Mouse (Mus musculus): ENCODE results near the gene Acox3. TPM values are rescaled to one million over a fixed set of nuclear protein-coding genes. Genes with fewer than 3 reads are reported as not detected.

Acox3 gene
- total RNA-seq, 1 experiment = 7.2 TPM

DNA sequence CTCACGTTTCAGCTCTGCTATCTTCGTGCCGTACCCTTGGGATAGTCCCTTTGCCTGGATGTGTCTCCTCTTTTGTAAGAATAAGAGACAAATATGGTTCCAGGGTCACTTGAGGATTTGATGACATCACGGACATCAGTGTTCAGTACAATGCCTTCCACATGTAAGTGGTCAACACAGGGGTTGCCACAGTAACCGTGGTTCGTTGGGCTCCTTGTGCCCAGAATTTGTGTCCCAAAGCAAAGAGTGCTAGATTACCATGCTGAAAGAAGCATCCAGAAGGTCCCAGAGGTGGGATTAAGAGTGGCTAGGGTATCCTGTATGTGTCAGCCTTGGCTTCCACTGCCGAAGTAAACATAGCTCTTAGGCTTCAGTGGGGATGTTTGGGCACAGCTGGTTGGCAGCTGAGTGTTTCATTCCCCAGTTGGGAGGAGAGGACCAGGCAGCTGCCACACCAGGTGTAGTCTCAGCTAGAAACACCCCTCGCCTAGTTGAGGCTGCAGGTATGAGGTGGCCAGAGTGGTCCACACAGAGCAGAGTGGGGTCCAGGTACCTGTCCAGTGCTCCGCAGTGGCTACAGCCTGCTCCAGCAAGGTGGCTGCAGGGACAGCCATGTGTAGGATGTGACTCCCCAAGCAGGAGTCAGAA, 60.7 kb downstream of the Acox3 start:
- in situ Hi-C loops (cut with MboI; ENCODE audit: low sequenced_read_pairs in 2 of 2, unreplicated experiment in 2 of 2) = no loop called here
- DNase-seq (ENCODE audit: low read depth, low spot score) = no peak
- no peak overlapping the region for H3K4me3 ChIP-seq (ENCODE audit: insufficient read depth in 1 of 2, low read depth in 1 of 2, low read length in 2 of 2, poor library complexity in 1 of 2, severe bottlenecking in 1 of 2)

DNA sequence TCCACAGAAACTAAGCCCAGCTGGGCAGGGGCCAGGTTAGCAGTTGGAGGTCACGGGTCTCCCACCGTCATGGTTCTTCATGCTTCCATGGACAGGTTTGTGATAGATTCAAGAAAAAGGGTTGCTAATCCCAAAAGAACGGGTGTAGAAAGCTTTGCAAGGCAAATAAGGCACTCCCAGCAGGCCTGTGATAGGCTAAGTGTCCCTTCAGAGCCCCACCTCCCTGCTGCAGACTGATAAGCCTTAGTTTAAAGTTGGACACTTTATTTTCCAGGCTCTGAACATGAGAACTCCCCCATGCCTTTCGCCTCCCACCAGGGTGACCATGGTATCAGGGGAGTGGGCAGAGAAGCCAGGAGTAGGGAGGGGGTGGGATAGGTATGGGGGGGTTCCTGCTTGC, 61.2 kb downstream of the Acox3 start:
- TF ChIP-seq ZNF384 (IDR thresholded peaks at IDR 0.05; ENCODE audit: low read depth, low read length) (no peak), CHD2 (IDR thresholded peaks at IDR 0.05; ENCODE audit: low read depth, low read length) (no peak), HCFC1 (IDR thresholded peaks at IDR 0.05; ENCODE audit: borderline replicate concordance, insufficient read depth, low read length) (no peak), ZC3H11A (IDR thresholded peaks at IDR 0.05; ENCODE audit: borderline replicate concordance, low read depth, low read length) (no peak), MAFK (IDR thresholded peaks at IDR 0.05; ENCODE audit: insufficient read depth, low read depth, low read length) (no peak)
- Histone ChIP-seq H3K4me1 (ENCODE audit: control insufficient read depth in 2 of 2, insufficient read depth in 2 of 2, low read length in 2 of 2, poor library complexity in 1 of 2) (no peaks in the 10 kb centered on the region), H3K9ac (ENCODE audit: insufficient read depth, low read depth, low read length, poor library complexity, severe bottlenecking) (no peak overlapping the region), H3K9me3 (ENCODE audit: control insufficient read depth, insufficient read depth, low read depth, low read length) (no peaks in the 10 kb centered on the region), H3K4me3 (ENCODE audit: insufficient read depth in 1 of 2, low read depth in 1 of 2, low read length in 2 of 2, poor library complexity in 1 of 2, severe bottlenecking in 1 of 2) (no peak overlapping the region), H3K27ac (ENCODE audit: insufficient read depth, low read depth, low read length, poor library complexity, severe bottlenecking) (no peak overlapping the region), H3K36me3 (ENCODE audit: control insufficient read depth, insufficient read depth, low read length, poor library complexity, severe bottlenecking) (no peaks in the 10 kb centered on the region)
- DNase-seq (ENCODE audit: low read depth, low spot score) = no peak
- in situ Hi-C loops (cut with MboI; ENCODE audit: low sequenced_read_pairs in 2 of 2, unreplicated experiment in 2 of 2) = no loop called here

More for the DNA sequence above, 60.7 kb downstream of the Acox3 start:
- TF ChIP-seq MAFK (IDR thresholded peaks at IDR 0.05; ENCODE audit: insufficient read depth, low read depth, low read length) (no peak), ZC3H11A (IDR thresholded peaks at IDR 0.05; ENCODE audit: borderline replicate concordance, low read depth, low read length) (no peak), HCFC1 (IDR thresholded peaks at IDR 0.05; ENCODE audit: borderline replicate concordance, insufficient read depth, low read length) (no peak), ZNF384 (IDR thresholded peaks at IDR 0.05; ENCODE audit: low read depth, low read length) (no peak), CHD2 (IDR thresholded peaks at IDR 0.05; ENCODE audit: low read depth, low read length) (no peak)
- Histone ChIP-seq H3K9me3 (ENCODE audit: control insufficient read depth, insufficient read depth, low read depth, low read length) (no peaks in the 10 kb centered on the region), H3K9ac (ENCODE audit: insufficient read depth, low read depth, low read length, poor library complexity, severe bottlenecking) (no peak overlapping the region), H3K4me1 (ENCODE audit: control insufficient read depth in 2 of 2, insufficient read depth in 2 of 2, low read length in 2 of 2, poor library complexity in 1 of 2) (no peaks in the 10 kb centered on the region), H3K36me3 (ENCODE audit: control insufficient read depth, insufficient read depth, low read length, poor library complexity, severe bottlenecking) (no peaks in the 10 kb centered on the region), H3K27ac (ENCODE audit: insufficient read depth, low read depth, low read length, poor library complexity, severe bottlenecking) (no peak overlapping the region)

DNA sequence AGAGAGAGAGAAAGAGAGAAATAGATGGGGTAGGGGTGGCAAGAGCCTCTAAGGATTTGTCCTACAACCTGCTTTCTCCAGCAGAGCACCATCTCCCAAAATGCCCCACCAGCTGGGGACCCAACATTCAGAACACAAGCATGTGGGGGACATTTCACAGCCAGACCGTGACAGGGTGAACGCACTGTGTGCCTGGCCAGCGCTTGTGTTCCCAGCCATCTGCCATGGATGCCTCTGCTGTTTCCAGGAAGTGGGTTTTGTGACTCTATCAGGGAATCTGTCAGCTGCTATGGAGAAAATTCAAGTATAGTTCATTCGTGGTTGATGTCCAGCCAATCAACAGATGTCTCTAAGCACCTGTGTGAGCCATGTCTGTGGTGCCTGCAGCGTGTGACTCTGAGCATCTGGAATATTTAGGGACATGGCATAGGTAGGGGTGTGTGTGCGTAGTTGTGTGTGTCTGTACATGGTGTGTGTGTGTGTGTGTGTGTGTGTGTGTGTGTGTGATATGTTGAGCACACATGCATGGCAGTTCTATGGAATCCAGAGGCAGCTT, 63.2 kb downstream of the Acox3 start:
- in situ Hi-C loops (cut with MboI; ENCODE audit: low sequenced_read_pairs in 2 of 2, unreplicated experiment in 2 of 2) = no loop called here
- H3K27ac ChIP-seq (ENCODE audit: insufficient read depth, low read depth, low read length, poor library complexity, severe bottlenecking) = no peak overlapping the region
- no peaks in the 10 kb centered on the region for H3K4me1 ChIP-seq (ENCODE audit: control insufficient read depth in 2 of 2, insufficient read depth in 2 of 2, low read length in 2 of 2, poor library complexity in 1 of 2)
- no peak overlapping the region for H3K9ac ChIP-seq (ENCODE audit: insufficient read depth, low read depth, low read length, poor library complexity, severe bottlenecking)
- no peaks in the 10 kb centered on the region for H3K9me3 ChIP-seq (ENCODE audit: control insufficient read depth, insufficient read depth, low read depth, low read length)
- H3K4me3 ChIP-seq (ENCODE audit: insufficient read depth in 1 of 2, low read depth in 1 of 2, low read length in 2 of 2, poor library complexity in 1 of 2, severe bottlenecking in 1 of 2) = no peak overlapping the region
- no peaks in the 10 kb centered on the region for H3K36me3 ChIP-seq (ENCODE audit: control insufficient read depth, insufficient read depth, low read length, poor library complexity, severe bottlenecking)
- no peak for TF ChIP-seq ZNF384 (IDR thresholded peaks at IDR 0.05; ENCODE audit: low read depth, low read length)
- no peak for TF ChIP-seq MAFK (IDR thresholded peaks at IDR 0.05; ENCODE audit: insufficient read depth, low read depth, low read length)
- no peak for TF ChIP-seq CHD2 (IDR thresholded peaks at IDR 0.05; ENCODE audit: low read depth, low read length)
- TF ChIP-seq HCFC1 (IDR thresholded peaks at IDR 0.05; ENCODE audit: borderline replicate concordance, insufficient read depth, low read length) = no peak
- no peak for TF ChIP-seq ZC3H11A (IDR thresholded peaks at IDR 0.05; ENCODE audit: borderline replicate concordance, low read depth, low read length)
- no peak for DNase-seq (ENCODE audit: low read depth, low spot score)

DNA sequence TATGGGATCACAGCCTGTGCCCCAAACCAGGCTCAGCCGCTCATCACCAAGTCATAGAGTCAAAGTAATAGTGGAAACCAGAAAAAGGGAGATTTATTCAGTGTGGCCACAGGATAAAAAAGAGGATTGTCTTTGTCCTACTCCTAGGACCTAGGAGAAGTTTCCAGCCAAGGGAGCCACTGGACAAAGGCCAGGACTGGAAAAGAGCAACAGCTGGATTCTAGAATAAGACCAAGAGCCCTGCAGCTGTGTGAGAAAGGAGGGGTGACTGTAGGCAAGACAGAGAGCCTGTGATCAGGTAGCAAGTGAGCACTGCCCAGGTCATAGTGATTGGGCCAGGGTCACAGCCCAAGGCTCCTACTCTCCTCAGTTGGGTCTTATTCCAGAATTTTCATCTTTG, 64.1 kb downstream of the Acox3 start:
- no peak for DNase-seq (ENCODE audit: low read depth, low spot score)
- H3K36me3 ChIP-seq (ENCODE audit: control insufficient read depth, insufficient read depth, low read length, poor library complexity, severe bottlenecking) = no peaks in the 10 kb centered on the region
- TF ChIP-seq ZC3H11A (IDR thresholded peaks at IDR 0.05; ENCODE audit: borderline replicate concordance, low read depth, low read length) (no peak), ZNF384 (IDR thresholded peaks at IDR 0.05; ENCODE audit: low read depth, low read length) (no peak), CHD2 (IDR thresholded peaks at IDR 0.05; ENCODE audit: low read depth, low read length) (no peak), MAFK (IDR thresholded peaks at IDR 0.05; ENCODE audit: insufficient read depth, low read depth, low read length) (no peak), HCFC1 (IDR thresholded peaks at IDR 0.05; ENCODE audit: borderline replicate concordance, insufficient read depth, low read length) (no peak)
- no peaks in the 10 kb centered on the region for H3K9me3 ChIP-seq (ENCODE audit: control insufficient read depth, insufficient read depth, low read depth, low read length)
- no peaks in the 10 kb centered on the region for H3K4me1 ChIP-seq (ENCODE audit: control insufficient read depth in 2 of 2, insufficient read depth in 2 of 2, low read length in 2 of 2, poor library complexity in 1 of 2)
- H3K4me3 ChIP-seq (ENCODE audit: insufficient read depth in 1 of 2, low read depth in 1 of 2, low read length in 2 of 2, poor library complexity in 1 of 2, severe bottlenecking in 1 of 2) = no peak overlapping the region
- H3K9ac ChIP-seq (ENCODE audit: insufficient read depth, low read depth, low read length, poor library complexity, severe bottlenecking) = no peak overlapping the region
- in situ Hi-C loops (cut with MboI; ENCODE audit: low sequenced_read_pairs in 2 of 2, unreplicated experiment in 2 of 2) = no loop called here
- H3K27ac ChIP-seq (ENCODE audit: insufficient read depth, low read depth, low read length, poor library complexity, severe bottlenecking) = no peak overlapping the region

Measured in ES-E14 (cell line).